Mouse (Mus musculus) testis, adult 2 months (tissue): Measurements from ENCODE around the gene Abcb6.

Experiments used
- CTCF ChIP-seq: fragments of 200-500 bp; IDR thresholded peaks from 2 replicates; pipeline ENCODE4 v1.5.1; 2012; ENCODE audit warnings: low read depth, mild to moderate bottlenecking, inconsistent platforms, low read length, moderate library complexity; ENCODE audit not compliant: control insufficient read depth, insufficient read depth, insufficient replicate concordance
- POLR2A ChIP-seq: fragments of 200-500 bp; IDR thresholded peaks from 2 replicates; pipeline ENCODE4 v1.6.1; 2012; ENCODE audit warnings: low read depth, mild to moderate bottlenecking, inconsistent platforms, low read length, moderate library complexity; ENCODE audit not compliant: control insufficient read depth

DNA sequence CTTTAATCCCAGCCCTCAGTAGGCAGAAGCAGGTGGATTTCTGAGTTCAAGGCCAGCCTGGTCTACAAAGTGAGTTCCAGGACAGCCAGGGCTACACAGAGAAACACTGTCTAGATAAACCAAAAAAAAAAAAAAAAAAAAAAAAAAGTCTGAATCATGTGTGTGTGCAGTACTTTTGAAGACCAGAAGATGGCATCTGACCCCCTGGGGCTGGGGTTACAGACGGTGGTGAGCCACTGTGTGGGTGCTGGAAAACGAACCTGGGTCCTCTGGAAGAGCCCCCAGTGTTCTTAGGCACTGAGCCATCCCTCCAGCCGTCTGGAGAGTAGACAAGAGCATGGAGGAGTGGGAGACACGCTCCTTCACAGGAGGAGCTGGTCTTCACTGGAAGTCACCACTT is 2.0 kb upstream of the Abcb6 start:
- 0 out of 2 replicates have a peak, but pooled peaks have one; percentile 9 for TF ChIP-seq CTCF
- TF ChIP-seq POLR2A: no peak
